Mouse (Mus musculus): ENCODE results near the gene Nrsn2. TPM values are rescaled to one million over a fixed set of nuclear protein-coding genes. Genes with fewer than 3 reads are reported as not detected.

Nrsn2 gene
- polyA plus RNA-seq, 1 experiment from 2014 or later = 8.2 TPM

DNA sequence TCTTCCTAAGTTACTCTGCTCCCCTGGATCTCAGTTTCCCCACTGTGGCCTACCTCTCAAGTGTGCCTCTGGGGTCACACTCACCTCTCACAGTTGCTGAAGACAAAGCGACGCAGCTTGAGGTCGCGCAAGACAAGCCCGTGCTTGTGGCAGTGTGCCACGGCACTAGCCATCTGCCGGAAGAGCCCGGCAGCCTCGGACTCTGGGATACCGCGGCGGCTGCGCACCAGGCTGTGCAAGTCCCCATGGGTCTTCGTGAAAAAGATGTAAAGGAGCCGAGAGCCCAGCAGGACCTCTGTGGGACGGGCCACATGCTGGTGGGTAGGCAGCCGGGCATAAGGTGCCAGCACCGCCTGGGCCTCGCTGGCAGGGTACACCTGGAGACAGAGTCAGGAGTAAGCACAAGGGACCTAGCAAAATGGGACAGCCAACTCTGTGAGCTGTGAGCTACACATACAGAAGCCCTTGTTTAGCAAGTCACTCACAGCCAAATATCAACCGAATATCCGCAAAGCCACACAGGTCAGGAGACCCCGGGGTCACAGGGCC lies 36.7 kb downstream of the Nrsn2 start:
- WGBS = 84% methylated on average over 22 of the region's 22 CpGs
- H3K27me3 ChIP-seq (ENCODE audit: control insufficient read depth, insufficient read depth, low read length) = peaks cover 7% of the 10 kb centered on the region; the same call in 1 of the 2 replicates

DNA sequence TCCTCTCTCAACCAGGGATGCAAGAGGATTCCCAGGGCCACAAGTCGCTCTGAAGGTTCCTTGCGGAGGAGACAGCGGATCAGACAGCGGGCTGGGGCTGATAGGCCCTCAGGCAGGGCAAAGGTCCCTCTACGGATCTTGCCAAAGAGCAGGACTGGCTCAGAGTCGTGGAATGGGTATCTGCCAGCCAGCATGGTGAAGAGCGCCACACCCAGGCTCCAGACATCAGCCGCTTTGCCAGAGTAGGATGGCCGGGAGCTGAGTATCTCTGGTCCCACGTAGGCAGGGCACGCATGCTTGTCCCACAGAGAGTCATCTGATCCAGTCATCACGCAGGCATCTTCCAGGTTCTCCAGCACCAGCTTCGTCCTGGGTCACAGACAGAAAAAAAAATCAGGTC lies 38.1 kb downstream of the Nrsn2 start:
- Histone ChIP-seq H3K9me3 (ENCODE audit: control insufficient read depth, low read length) (no peaks in the 10 kb centered on the region), H3K4me3 (ENCODE audit: low read depth, low read length) (no peak overlapping the region), H3K27ac (ENCODE audit: low read depth, low read length) (no peak overlapping the region), H3K36me3 (ENCODE audit: control insufficient read depth, insufficient read depth, low read length) (no peaks in the 10 kb centered on the region), H3K4me2 (replicated peaks; ENCODE audit: low read depth, low read length) (no peak overlapping the region), H3K9ac (ENCODE audit: low read depth, low read length) (no peak overlapping the region), H3K27me3 (ENCODE audit: control insufficient read depth, insufficient read depth, low read length) (0 out of 2 replicates have a peak, but pooled peaks cover 2% of the 10 kb centered on the region), H3K4me1 (replicated peaks; ENCODE audit: control insufficient read depth, insufficient read depth, low read length) (no peaks in the 10 kb centered on the region)
- WGBS = 77% methylated on average over 13 of the region's 13 CpGs
- ATAC-seq (ENCODE audit: low FRiP score) (no peak), DNase-seq (ENCODE audit: low spot score) (no peak)

More for the DNA sequence above, 36.7 kb downstream of the Nrsn2 start:
- H3K4me3 ChIP-seq (ENCODE audit: low read depth, low read length) = no peak overlapping the region
- H3K4me2 ChIP-seq (replicated peaks; ENCODE audit: low read depth, low read length) = no peak overlapping the region
- no peaks in the 10 kb centered on the region for H3K9me3 ChIP-seq (ENCODE audit: control insufficient read depth, low read length)
- ATAC-seq (ENCODE audit: low FRiP score) (no peak), DNase-seq (ENCODE audit: low spot score) (no peak)
- H3K9ac ChIP-seq (ENCODE audit: low read depth, low read length) = no peak overlapping the region
- peaks cover 4% of the 10 kb centered on the region; the same call in 1 of the 2 replicates for H3K4me1 ChIP-seq (replicated peaks; ENCODE audit: control insufficient read depth, insufficient read depth, low read length)
- H3K27ac ChIP-seq (ENCODE audit: low read depth, low read length) = no peak overlapping the region
- no peaks in the 10 kb centered on the region for H3K36me3 ChIP-seq (ENCODE audit: control insufficient read depth, insufficient read depth, low read length)

DNA sequence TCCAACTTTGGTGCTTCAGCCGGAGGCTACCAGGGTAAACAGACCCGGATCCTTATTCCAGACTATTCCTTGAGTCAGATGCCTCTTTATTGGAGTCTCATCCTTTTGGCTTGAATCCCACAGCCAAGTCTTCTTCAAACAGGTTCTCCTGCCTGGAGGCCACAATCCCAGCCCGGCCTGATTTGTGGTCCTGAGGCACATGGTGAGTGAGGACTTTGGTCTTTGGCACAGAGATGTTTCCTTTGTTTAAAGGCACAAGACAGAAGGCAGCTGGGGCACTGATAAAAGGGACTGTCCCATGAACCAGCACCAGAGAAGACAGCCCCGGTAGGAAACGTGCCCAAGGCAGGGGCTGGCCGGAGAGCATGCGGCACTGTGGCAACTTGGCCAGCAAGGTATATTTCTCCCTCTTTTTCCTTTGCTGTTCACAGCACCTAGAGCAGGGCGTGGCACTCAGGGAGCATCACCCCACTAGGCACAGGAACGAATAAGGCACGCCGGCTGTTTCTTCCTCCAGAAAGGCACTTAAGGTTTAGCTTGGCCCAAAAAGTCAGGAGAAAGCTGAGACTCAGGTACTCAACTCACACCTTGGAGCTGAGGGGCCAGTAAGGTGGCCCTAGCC lies 38.7 kb downstream of the Nrsn2 start:
- Histone ChIP-seq H3K4me2 (replicated peaks; ENCODE audit: low read depth, low read length) (no peak overlapping the region), H3K9ac (ENCODE audit: low read depth, low read length) (no peak overlapping the region), H3K36me3 (ENCODE audit: control insufficient read depth, insufficient read depth, low read length) (no peaks in the 10 kb centered on the region), H3K4me3 (ENCODE audit: low read depth, low read length) (no peak overlapping the region), H3K4me1 (replicated peaks; ENCODE audit: control insufficient read depth, insufficient read depth, low read length) (no peaks in the 10 kb centered on the region), H3K27me3 (ENCODE audit: control insufficient read depth, insufficient read depth, low read length) (no peaks in the 10 kb centered on the region), H3K9me3 (ENCODE audit: control insufficient read depth, low read length) (no peaks in the 10 kb centered on the region), H3K27ac (ENCODE audit: low read depth, low read length) (no peak overlapping the region)
- WGBS = 89% methylated on average over 11 of the region's 11 CpGs
- ATAC-seq (ENCODE audit: low FRiP score) (no peak), DNase-seq (ENCODE audit: low spot score) (no peak)

DNA sequence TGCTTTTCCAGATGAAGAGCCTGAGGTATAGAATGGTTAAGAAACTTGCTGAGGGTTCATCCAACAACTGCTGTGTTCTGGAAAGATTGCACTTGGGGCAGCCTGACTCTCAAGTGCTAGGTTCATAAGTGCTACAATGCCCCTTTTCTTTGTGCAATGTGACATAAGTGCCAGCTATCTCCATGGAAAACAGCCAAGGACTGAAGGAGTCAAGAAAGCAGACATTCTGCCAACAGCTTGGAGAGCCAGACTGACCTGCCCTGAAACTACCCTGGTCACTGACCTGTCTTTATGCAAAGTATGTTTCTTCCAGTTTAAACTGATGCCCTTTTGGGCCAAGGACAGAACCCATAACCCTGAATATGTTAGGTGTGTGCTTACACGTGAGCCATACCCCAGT lies 39.6 kb downstream of the Nrsn2 start:
- WGBS = 93% methylated on average over 1 of the region's 1 CpGs
- no peak overlapping the region for H3K4me3 ChIP-seq (ENCODE audit: low read depth, low read length)
- no peak overlapping the region for H3K9ac ChIP-seq (ENCODE audit: low read depth, low read length)
- no peaks in the 10 kb centered on the region for H3K9me3 ChIP-seq (ENCODE audit: control insufficient read depth, low read length)
- no peaks in the 10 kb centered on the region for H3K36me3 ChIP-seq (ENCODE audit: control insufficient read depth, insufficient read depth, low read length)
- no peak overlapping the region for H3K27ac ChIP-seq (ENCODE audit: low read depth, low read length)
- H3K27me3 ChIP-seq (ENCODE audit: control insufficient read depth, insufficient read depth, low read length) = no peaks in the 10 kb centered on the region
- H3K4me1 ChIP-seq (replicated peaks; ENCODE audit: control insufficient read depth, insufficient read depth, low read length) = no peaks in the 10 kb centered on the region
- DNase-seq (ENCODE audit: low spot score) = no peak
- no peak overlapping the region for H3K4me2 ChIP-seq (replicated peaks; ENCODE audit: low read depth, low read length)
- no peak for ATAC-seq (ENCODE audit: low FRiP score)

DNA sequence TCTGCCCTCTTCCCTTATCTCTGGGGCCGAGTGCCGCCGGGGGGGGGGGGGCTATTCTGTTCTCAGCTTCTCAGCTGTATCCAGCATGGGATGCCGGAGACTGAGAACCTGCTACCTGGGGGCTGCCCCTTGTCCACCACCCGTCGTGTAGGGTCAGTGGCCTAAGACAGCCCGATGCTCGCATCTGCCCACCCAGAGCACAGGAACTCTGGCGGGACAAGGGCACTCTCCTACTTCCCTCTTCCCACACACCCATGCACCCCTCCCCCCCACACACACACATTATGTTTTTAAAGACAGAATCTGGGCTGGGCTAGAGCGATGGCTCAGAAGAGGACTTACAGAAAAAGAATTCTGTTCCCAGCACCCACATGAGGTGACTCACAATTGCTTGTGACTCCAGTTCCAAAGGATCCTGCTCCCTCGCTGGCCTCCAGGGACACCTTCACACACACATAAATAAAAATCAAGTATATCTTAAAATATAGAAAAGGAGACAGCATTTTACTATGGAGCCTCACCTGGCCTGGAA lies 41.1 kb downstream of the Nrsn2 start:
- no peak for DNase-seq (ENCODE audit: low spot score)
- Histone ChIP-seq H3K4me2 (replicated peaks; ENCODE audit: low read depth, low read length) (no peak overlapping the region), H3K4me1 (replicated peaks; ENCODE audit: control insufficient read depth, insufficient read depth, low read length) (peaks cover 7% of the 10 kb centered on the region), H3K4me3 (ENCODE audit: low read depth, low read length) (no peak overlapping the region), H3K27me3 (ENCODE audit: control insufficient read depth, insufficient read depth, low read length) (no peaks in the 10 kb centered on the region), H3K36me3 (ENCODE audit: control insufficient read depth, insufficient read depth, low read length) (no peaks in the 10 kb centered on the region), H3K9ac (ENCODE audit: low read depth, low read length) (no peak overlapping the region), H3K27ac (ENCODE audit: low read depth, low read length) (no peak overlapping the region), H3K9me3 (ENCODE audit: control insufficient read depth, low read length) (no peaks in the 10 kb centered on the region)
- WGBS = 54% methylated on average over 11 of the region's 11 CpGs
- no peak for ATAC-seq (ENCODE audit: low FRiP score)

DNA sequence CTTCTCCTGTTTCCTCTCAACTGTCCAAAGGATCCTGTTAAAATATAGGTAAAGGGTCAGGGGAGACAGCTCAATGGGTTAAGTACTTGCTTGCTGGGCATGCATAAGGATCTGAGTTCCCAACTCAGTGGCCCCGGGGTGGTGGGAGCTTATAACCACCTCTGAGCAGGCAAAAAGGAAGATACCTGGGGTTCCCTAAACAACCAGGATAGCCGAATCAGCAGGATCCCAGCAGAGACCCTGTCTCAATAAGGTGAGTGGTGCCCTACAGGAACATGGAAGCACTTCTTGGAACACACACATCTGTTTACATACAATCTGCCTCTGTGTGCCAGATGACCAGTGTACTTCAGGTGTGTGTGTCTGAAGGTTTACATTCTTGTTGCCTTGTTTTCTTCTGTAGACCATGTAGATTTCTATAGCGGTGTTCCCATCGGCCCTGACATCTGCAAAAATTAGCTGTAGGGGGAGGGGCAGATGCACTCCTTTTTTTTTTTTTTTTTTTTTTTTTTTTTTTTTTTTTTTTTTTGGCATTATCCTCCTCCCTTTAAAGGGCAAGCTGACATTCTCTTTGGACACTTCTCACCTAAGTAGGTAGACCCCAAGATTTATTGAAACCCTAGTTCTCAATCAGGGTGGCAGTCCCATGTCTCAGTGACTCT lies 43.0 kb downstream of the Nrsn2 start:
- WGBS = 80% methylated on average over 4 of the region's 4 CpGs
- Histone ChIP-seq H3K4me2 (replicated peaks; ENCODE audit: low read depth, low read length) (no peak overlapping the region), H3K4me1 (replicated peaks; ENCODE audit: control insufficient read depth, insufficient read depth, low read length) (peaks cover 7% of the 10 kb centered on the region), H3K9me3 (ENCODE audit: control insufficient read depth, low read length) (no peaks in the 10 kb centered on the region), H3K9ac (ENCODE audit: low read depth, low read length) (no peak overlapping the region), H3K27me3 (ENCODE audit: control insufficient read depth, insufficient read depth, low read length) (no peaks in the 10 kb centered on the region), H3K4me3 (ENCODE audit: low read depth, low read length) (no peak overlapping the region), H3K27ac (ENCODE audit: low read depth, low read length) (no peak overlapping the region), H3K36me3 (ENCODE audit: control insufficient read depth, insufficient read depth, low read length) (no peaks in the 10 kb centered on the region)
- DNase-seq (ENCODE audit: low spot score) (no peak), ATAC-seq (ENCODE audit: low FRiP score) (no peak)

DNA sequence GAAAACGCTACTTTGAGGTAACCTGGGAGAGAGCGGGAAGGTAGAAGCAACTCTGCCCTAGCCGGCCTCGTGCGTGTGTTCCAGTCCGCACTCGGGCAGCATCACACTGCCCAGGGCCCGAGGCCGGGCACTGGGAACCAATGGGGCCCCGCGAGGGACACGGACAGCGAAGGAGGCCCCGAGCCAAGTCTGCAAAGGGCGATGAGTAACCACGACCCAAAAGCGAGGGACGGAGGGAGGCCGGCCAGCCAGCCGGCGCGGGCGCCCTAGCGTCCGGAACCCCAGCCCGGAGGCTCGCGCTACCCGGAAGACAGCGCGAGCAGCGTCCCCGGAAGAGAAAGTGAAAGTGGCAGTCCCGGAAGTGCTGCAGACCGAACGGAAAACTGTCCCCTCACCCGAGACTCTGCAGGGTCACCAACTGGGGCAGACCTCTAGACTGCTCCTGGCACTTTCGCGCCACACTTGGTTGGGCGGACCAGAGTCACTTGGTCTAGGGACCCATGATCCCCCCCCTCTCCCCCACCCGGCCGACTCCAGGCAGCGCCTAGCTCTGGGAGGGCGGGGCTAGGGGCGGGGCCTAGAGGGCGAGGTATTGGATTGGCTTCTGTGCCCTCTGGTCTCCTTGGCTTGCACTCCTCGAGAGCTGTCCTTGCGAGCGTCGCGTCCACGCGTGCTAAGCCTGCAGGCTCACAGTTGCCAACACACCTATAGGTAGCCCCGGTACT lies 44.2 kb downstream of the Nrsn2 start, which contains the start of gene Rbck1:
Gene Rbck1 (minus strand): TSS at position 553 of the 725 bp plus-strand sequence.
- WGBS = under 1% methylated on average over 54 of the region's 54 CpGs
- H3K4me1 ChIP-seq (replicated peaks; ENCODE audit: control insufficient read depth, insufficient read depth, low read length) = peaks cover 7% of the 10 kb centered on the region
- peak within 1 kb of the TSS; percentile 67 for H3K27ac ChIP-seq (ENCODE audit: low read depth, low read length)
- peak within 1 kb of the TSS; percentile 86 for H3K4me2 ChIP-seq (replicated peaks; ENCODE audit: low read depth, low read length)
- peak within 1 kb of the TSS; percentile 75 for H3K4me3 ChIP-seq (ENCODE audit: low read depth, low read length)
- no peaks in the 10 kb centered on the region for H3K9me3 ChIP-seq (ENCODE audit: control insufficient read depth, low read length)
- ATAC-seq (ENCODE audit: low FRiP score) = peak; percentile 97
- H3K9ac ChIP-seq (ENCODE audit: low read depth, low read length) = peak within 1 kb of the TSS; percentile 76
- peak; percentile 93 for DNase-seq (ENCODE audit: low spot score)
- no peaks in the 10 kb centered on the region for H3K36me3 ChIP-seq (ENCODE audit: control insufficient read depth, insufficient read depth, low read length)
- no peaks in the 10 kb centered on the region for H3K27me3 ChIP-seq (ENCODE audit: control insufficient read depth, insufficient read depth, low read length)

DNA sequence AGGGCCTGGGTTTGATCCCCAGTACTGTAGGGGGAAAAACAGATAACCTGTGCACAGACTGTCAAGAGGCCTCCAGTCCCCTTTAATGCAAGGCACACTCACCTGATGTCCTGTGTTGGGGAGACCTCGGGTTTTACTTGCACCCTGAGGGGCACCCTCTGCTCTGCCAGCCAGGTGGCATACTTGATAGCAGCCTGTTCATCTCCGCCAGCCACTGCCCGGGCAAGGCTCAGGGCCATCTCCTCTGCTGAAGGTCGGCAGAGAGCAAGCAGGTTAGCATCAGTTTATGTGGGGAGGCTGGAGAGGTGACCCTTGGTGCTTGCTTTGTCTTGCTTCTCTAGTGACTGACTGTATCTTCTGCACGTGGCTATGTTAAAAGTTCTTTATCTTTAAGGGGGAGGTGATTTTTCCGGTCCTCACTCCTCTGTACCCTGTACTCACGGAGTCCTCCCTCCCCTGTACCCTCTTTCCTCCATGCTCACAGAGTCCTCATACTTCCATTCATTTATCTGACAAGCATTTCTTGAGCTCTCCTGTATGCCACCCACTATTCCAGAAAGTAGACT lies 45.5 kb downstream of the Nrsn2 start:
- H3K4me3 ChIP-seq (ENCODE audit: low read depth, low read length) = no peak overlapping the region; the same call in 1 of the 2 replicates
- no peak for ATAC-seq (ENCODE audit: low FRiP score)
- no peaks in the 10 kb centered on the region for H3K9me3 ChIP-seq (ENCODE audit: control insufficient read depth, low read length)
- no peak for DNase-seq (ENCODE audit: low spot score)
- no peak overlapping the region for H3K27ac ChIP-seq (ENCODE audit: low read depth, low read length)
- 76% methylated on average over 7 of the region's 7 CpGs for WGBS
- peak overlapping the region; percentile 86 for H3K4me2 ChIP-seq (replicated peaks; ENCODE audit: low read depth, low read length)
- peak overlapping the region; percentile 76 for H3K9ac ChIP-seq (ENCODE audit: low read depth, low read length)
- H3K27me3 ChIP-seq (ENCODE audit: control insufficient read depth, insufficient read depth, low read length) = no peaks in the 10 kb centered on the region
- H3K36me3 ChIP-seq (ENCODE audit: control insufficient read depth, insufficient read depth, low read length) = no peaks in the 10 kb centered on the region
- H3K4me1 ChIP-seq (replicated peaks; ENCODE audit: control insufficient read depth, insufficient read depth, low read length) = peaks cover 7% of the 10 kb centered on the region

Data from hindbrain, embryonic 11.5 days (tissue).